Comparison of ENCODE assay signal across 13 mouse cellular contexts in genomic region chr17:15583071-15583470, GRCm38 (mm10).
"Had no signal": no experiment of that assay in that cellular context is flagged by ENCODE, and none has a peak within 500 bp of the region (broad histone marks: within the 10 kb centered on the region; RNA-seq: fewer than 3 reads in every experiment).

No protein-coding gene starts in this region.

- DNase-seq: lung, embryonic 14.5 days; lung, postnatal 10 days; lung, postnatal 4 days; retina, postnatal 1 day; right cerebral cortex, adult 18-20 months; right cerebral cortex, postnatal 25 days; right cerebral cortex, postnatal 4 days; spleen, adult 18-20 months; thymus, adult 18-20 months; thymus, postnatal 14 days; thymus, postnatal 36 days had no signal

- ATAC-seq: midbrain, embryonic 13.5 days; midbrain, embryonic 15.5 days had no signal
